Mouse (Mus musculus): ENCODE data around the gene Cacna1a.

DNA sequence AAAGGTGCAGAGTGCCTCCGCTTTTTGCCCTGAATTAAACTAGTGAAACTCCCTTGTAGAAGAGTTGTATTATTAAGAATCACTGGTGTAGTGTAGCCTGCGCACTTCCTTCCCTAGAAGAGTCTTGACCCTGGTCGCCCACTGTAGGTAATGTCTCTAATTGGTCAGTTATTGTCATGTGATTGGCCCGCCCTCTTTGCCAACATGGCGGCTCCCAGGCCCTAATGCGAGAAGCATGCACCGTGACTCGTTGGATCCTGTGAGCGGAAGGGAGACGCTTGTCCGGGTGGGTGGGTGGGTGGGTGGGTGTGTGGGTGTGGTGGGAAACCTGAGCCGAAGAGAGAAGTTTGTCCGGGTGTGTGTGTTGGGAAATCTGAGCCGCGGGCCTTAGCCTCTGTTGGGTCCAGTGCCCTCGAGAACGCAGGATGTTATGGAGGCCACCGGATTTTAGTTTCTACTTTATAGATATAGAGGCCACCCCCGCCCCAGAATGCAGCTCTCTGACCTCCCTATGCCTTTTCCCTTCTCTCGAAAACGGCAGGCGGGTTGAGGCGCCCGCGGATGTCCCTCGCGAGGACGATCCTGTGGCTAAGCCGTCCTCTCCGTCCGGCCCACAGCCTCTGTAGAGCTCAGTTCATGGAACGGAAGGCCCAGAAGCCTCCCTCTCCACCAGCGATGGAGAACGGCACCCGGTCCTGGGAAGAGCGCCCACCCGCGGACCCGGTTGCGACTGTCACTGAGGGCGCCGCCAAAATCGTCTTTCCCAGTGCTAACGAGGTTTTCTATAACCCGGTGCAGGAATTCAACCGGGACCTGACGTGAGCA, 301.1 kb downstream of the Cacna1a start:
- TF ChIP-seq CTCF (IDR thresholded peaks at IDR 0.05; ENCODE audit: control insufficient read depth, insufficient read depth, low read length) (no peak), POLR2A (IDR thresholded peaks at IDR 0.05; ENCODE audit: borderline replicate concordance, control insufficient read depth, low read depth, low read length) (no peak)
